Mouse (Mus musculus) hindbrain, postnatal 0 days (tissue): Measurements from ENCODE around the gene Lmntd2. TPM values are rescaled to one million over a fixed set of nuclear protein-coding genes. Genes with fewer than 3 reads are reported as not detected.
A peak's percentile ranks its signal among the peaks of the same experiment; 100 is the strongest.

Experiments
- ATAC-seq: fragments of 200-750 bp; cut with Nextera tagmentation; 2 replicates; pipeline ENCODE4 v1.8.0; 2017; ENCODE audit warnings: mild to moderate bottlenecking, moderate TSS enrichment, moderate library complexity
- DNase-seq: peaks from one replicate; pipeline ENCODE4 v3.0.0-alpha.2; 2015; ENCODE audit warnings: low spot score
- H3K27ac ChIP-seq: fragments of 300-500 bp; sonication (generic); 2 replicates; pipeline ENCODE4 v1.5.1; 2014; ENCODE audit warnings: mild to moderate bottlenecking
- H3K27me3 ChIP-seq: fragments of 300-500 bp; sonication (generic); 2 replicates; pipeline ENCODE4 v1.6.1; 2014; ENCODE audit warnings: low read length, mixed read lengths; ENCODE audit not compliant: insufficient read depth
- H3K36me3 ChIP-seq: fragments of 300-500 bp; sonication (generic); 2 replicates; pipeline ENCODE4 v1.6.1; 2014; ENCODE audit warnings: low read length, mixed read lengths; ENCODE audit not compliant: insufficient read depth
- H3K4me1 ChIP-seq: fragments of 300-500 bp; sonication (generic); 2 replicates; pipeline ENCODE4 v1.6.1; 2014; ENCODE audit warnings: antibody characterized with exemption, low read length, mixed read lengths; ENCODE audit not compliant: insufficient read depth
- H3K4me2 ChIP-seq: fragments of 300-500 bp; sonication (generic); 2 replicates; pipeline ENCODE4 v1.6.1; 2014; ENCODE audit warnings: low read depth, mild to moderate bottlenecking, low read length, moderate library complexity, mixed read lengths
- H3K4me3 ChIP-seq: fragments of 300-500 bp; sonication (generic); 2 replicates; pipeline ENCODE4 v1.5.1; 2014; ENCODE audit warnings: low read length
- H3K9ac ChIP-seq: fragments of 300-500 bp; sonication (generic); replicated peaks from 2 replicates; pipeline ENCODE4 v1.6.1; 2014; ENCODE audit warnings: mild to moderate bottlenecking, low read length, moderate library complexity, mixed read lengths
- H3K9me3 ChIP-seq: fragments of 300-500 bp; sonication (generic); 2 replicates; pipeline ENCODE4 v1.6.1; 2016; ENCODE audit warnings: low read length, mixed read lengths
- CTCF ChIP-seq: IDR thresholded peaks from 2 replicates; pipeline ENCODE4 v1.5.1; 2016; ENCODE audit warnings: antibody characterized with exemption, control low read depth, low read depth
- WGBS: fragments of 180-500 bp; shearing (Covaris S2); extraction: QIAGEN DNeasy Blood & Tissue Kit; methylation state at CpG from one replicate; pipeline ENCODE4 v1.1.7; 2014; 5-methylcytosine and 5-hydroxymethylcytosine counted together
- microRNA counts: library from miRNA; unstranded; fragments of <30 nt; microRNA quantifications from one replicate; lab custom pipeline; 2015
- microRNA-seq, 2 experiments: library from miRNA; unstranded; fragments of <30 nt; microRNA quantifications; one replicate each; pipeline ENCODE4; 2016
- polyA plus RNA-seq: library from polyadenylated mRNA; unstranded; fragments of >200 nt; fragmentation: Nextera tagmentation; extraction: Ambion mirVana; gene quantifications from 2 replicates; pipeline ENCODE4 v1.2.1, GENCODE M21; 2015
- total RNA-seq: library from RNA; depleted of rRNA; stranded (reverse); fragments of >200 nt; gene quantifications from 2 replicates; pipeline ENCODE4 v1.2.3, GENCODE M21; 2014; rRNA removed

Gene Lmntd2
- total and polyA plus RNA-seq, 2 experiments from 2014 or later: 0.29 TPM; not detected in 1

- Histone ChIP-seq H3K27me3 (no peaks in the 10 kb centered on the region), H3K4me2 (peak overlapping the region; percentile 55), H3K36me3 (peaks cover 4% of the 10 kb centered on the region; the same call in 1 of the 2 replicates), H3K9me3 (no peaks in the 10 kb centered on the region), H3K9ac (peak overlapping the region; percentile 52), H3K4me3 (peak overlapping the region; percentile 35), H3K4me1 (peaks cover 13% of the 10 kb centered on the region), H3K27ac (peak overlapping the region; percentile 7; the same call in 1 of the 2 replicates)
- WGBS: 8% methylated on average over 22 of the region's 22 CpGs
- TF ChIP-seq CTCF: no peak
- DNase-seq: peak; percentile 21
- ATAC-seq: no peak
Measured at GRCm38 (mm10) chr7:141168518-141168953, 45.3 kb downstream of the Lmntd2 start.

- no peaks in the 10 kb centered on the region for H3K27me3 ChIP-seq
- peak overlapping the region; percentile 55 for H3K4me2 ChIP-seq
- peak overlapping the region; percentile 35 for H3K4me3 ChIP-seq
- DNase-seq: peak; percentile 34
- no peak for ATAC-seq
- no peak for TF ChIP-seq CTCF
- H3K4me1 ChIP-seq: peaks cover 13% of the 10 kb centered on the region
- H3K27ac ChIP-seq: peak overlapping the region; percentile 7; the same call in 1 of the 2 replicates
- H3K9ac ChIP-seq: peak overlapping the region; percentile 52
- no peaks in the 10 kb centered on the region for H3K9me3 ChIP-seq
- WGBS: 24% methylated on average over 7 of the region's 7 CpGs
- peaks cover 4% of the 10 kb centered on the region; the same call in 1 of the 2 replicates for H3K36me3 ChIP-seq
Measured at GRCm38 (mm10) chr7:141167901-141168517, 45.9 kb downstream of the Lmntd2 start.

GRCm38 (mm10) chr7:141164850-141165249 is 49.0 kb downstream of the Lmntd2 start:
- 88% methylated on average over 6 of the region's 6 CpGs for WGBS
- ATAC-seq: no peak
- H3K27ac ChIP-seq: no peak overlapping the region
- peaks cover 25% of the 10 kb centered on the region for H3K36me3 ChIP-seq
- no peak for TF ChIP-seq CTCF
- no peaks in the 10 kb centered on the region for H3K9me3 ChIP-seq
- no peak for DNase-seq
- H3K4me1 ChIP-seq: peaks cover 13% of the 10 kb centered on the region
- H3K4me3 ChIP-seq: no peak overlapping the region
- H3K4me2 ChIP-seq: no peak overlapping the region
- H3K27me3 ChIP-seq: no peaks in the 10 kb centered on the region
- no peak overlapping the region for H3K9ac ChIP-seq

- no peak overlapping the region for H3K9ac ChIP-seq
- H3K27me3 ChIP-seq: no peaks in the 10 kb centered on the region
- H3K4me1 ChIP-seq: peaks cover 13% of the 10 kb centered on the region
- no peak for DNase-seq
- H3K27ac ChIP-seq: no peak overlapping the region
- H3K4me3 ChIP-seq: no peak overlapping the region
- TF ChIP-seq CTCF: no peak
- no peak for ATAC-seq
- WGBS: 90% methylated on average over 7 of the region's 7 CpGs
- no peaks in the 10 kb centered on the region for H3K9me3 ChIP-seq
- H3K36me3 ChIP-seq: peaks cover 27% of the 10 kb centered on the region
- no peak overlapping the region for H3K4me2 ChIP-seq
Measured at GRCm38 (mm10) chr7:141164397-141164796, 49.5 kb downstream of the Lmntd2 start.

MicroRNAs encoded within 50 kb of the gene (microRNA counts, 519-probe panel; counts per million panel counts)
- 3,225 counts per million, percentile 53 among the panel's probes with 10 or more counts for microRNA mmu-miR-210 (lab: Ali Mortazavi, UCI)

Small RNA genes lying within 50 kb of the gene (microRNA-seq; reads per million reads assigned to microRNA genes)
- gene Mir210: 491 to 596 reads per million in 2 experiments

Other genes starting within 250 kb of the Lmntd2 start
- 16.5 and 39.5 TPM in 2 replicates for gene Ifitm1, start 246.9 kb downstream of the Lmntd2 start, total RNA-seq
- 22.4 and 24.0 TPM in 2 replicates for gene Ifitm1, start 246.9 kb downstream of the Lmntd2 start, polyA plus RNA-seq
- 29.3 and 41.7 TPM in 2 replicates for gene Ifitm3, start 203.3 kb downstream of the Lmntd2 start, total RNA-seq
- 92.8 and 93.3 TPM in 2 replicates for gene Ifitm3, start 203.3 kb downstream of the Lmntd2 start, polyA plus RNA-seq
- gene Ifitm6, start 196.2 kb downstream of the Lmntd2 start, total RNA-seq: 0.37 and 0.50 TPM in 2 replicates
- 0.67 and 0.69 TPM in 2 replicates for gene Ifitm6, start 196.2 kb downstream of the Lmntd2 start, polyA plus RNA-seq
- not detected in 2 replicates for gene Gm17387, start 184.9 kb downstream of the Lmntd2 start, total RNA-seq
- not detected in 2 replicates for gene Gm17387, start 184.9 kb downstream of the Lmntd2 start, polyA plus RNA-seq
- 115 and 124 TPM in 2 replicates for gene B4galnt4, start 153.0 kb downstream of the Lmntd2 start, total RNA-seq
- 41.8 and 46.2 TPM in 2 replicates for gene B4galnt4, start 153.0 kb downstream of the Lmntd2 start, polyA plus RNA-seq
- gene Pkp3, start 135.9 kb downstream of the Lmntd2 start, total RNA-seq: 0.58 TPM in 1 of 2 replicates, not detected in the other
- 0.29 TPM in 1 of 2 replicates, not detected in the other for gene Pkp3, start 135.9 kb downstream of the Lmntd2 start, polyA plus RNA-seq
- 1.2 and 19.5 TPM in 2 replicates for gene Sigirr, start 113.5 kb downstream of the Lmntd2 start, total RNA-seq
- gene Sigirr, start 113.5 kb downstream of the Lmntd2 start, polyA plus RNA-seq: 2.4 and 2.6 TPM in 2 replicates
- 0.25 and 2.1 TPM in 2 replicates for gene Ano9, start 96.3 kb downstream of the Lmntd2 start, total RNA-seq
- gene Ano9, start 96.3 kb downstream of the Lmntd2 start, polyA plus RNA-seq: 0.45 and 0.66 TPM in 2 replicates
- gene Ptdss2, start 91.7 kb downstream of the Lmntd2 start, total RNA-seq: 13.6 and 25.6 TPM in 2 replicates
- gene Ptdss2, start 91.7 kb downstream of the Lmntd2 start, polyA plus RNA-seq: 96.1 and 96.8 TPM in 2 replicates
- gene Rnh1, start 41.2 kb downstream of the Lmntd2 start, total RNA-seq: 65.2 and 74.3 TPM in 2 replicates
- gene Rnh1, start 41.2 kb downstream of the Lmntd2 start, polyA plus RNA-seq: 55.3 and 55.7 TPM in 2 replicates
- 115 and 120 TPM in 2 replicates for gene Hras, start 20.1 kb downstream of the Lmntd2 start, total RNA-seq
- gene Hras, start 20.1 kb downstream of the Lmntd2 start, polyA plus RNA-seq: 189 and 204 TPM in 2 replicates
- gene Lrrc56, start 19.9 kb downstream of the Lmntd2 start, total RNA-seq: 9.5 and 19.7 TPM in 2 replicates
- 5.7 and 7.2 TPM in 2 replicates for gene Lrrc56, start 19.9 kb downstream of the Lmntd2 start, polyA plus RNA-seq
- gene Rassf7, start 1.8 kb upstream of the Lmntd2 start, total RNA-seq: 24.5 and 35.7 TPM in 2 replicates
- gene Rassf7, start 1.8 kb upstream of the Lmntd2 start, polyA plus RNA-seq: 19.6 and 23.3 TPM in 2 replicates
- 52.2 and 56.4 TPM in 2 replicates for gene Phrf1, start 14.7 kb upstream of the Lmntd2 start, total RNA-seq
- 35.6 and 38.0 TPM in 2 replicates for gene Phrf1, start 14.7 kb upstream of the Lmntd2 start, polyA plus RNA-seq
- 3.9 and 7.0 TPM in 2 replicates for gene Irf7, start 52.4 kb upstream of the Lmntd2 start, total RNA-seq
- gene Irf7, start 52.4 kb upstream of the Lmntd2 start, polyA plus RNA-seq: 3.3 and 5.5 TPM in 2 replicates
- gene Cdhr5, start 62.7 kb upstream of the Lmntd2 start, total RNA-seq: not detected in 2 replicates
- gene Cdhr5, start 62.7 kb upstream of the Lmntd2 start, polyA plus RNA-seq: 0.23 TPM in 1 of 2 replicates, not detected in the other
- gene Sct, start 65.1 kb upstream of the Lmntd2 start, total RNA-seq: 3.7 TPM in 1 of 2 replicates, not detected in the other
- 7.6 and 9.9 TPM in 2 replicates for gene Sct, start 65.1 kb upstream of the Lmntd2 start, polyA plus RNA-seq
- gene Drd4, start 77.9 kb upstream of the Lmntd2 start, total RNA-seq: 0.54 and 0.94 TPM in 2 replicates
- 0.73 and 0.79 TPM in 2 replicates for gene Drd4, start 77.9 kb upstream of the Lmntd2 start, polyA plus RNA-seq
- gene Deaf1, start 113.6 kb upstream of the Lmntd2 start, total RNA-seq: 218 and 220 TPM in 2 replicates
- 200 and 237 TPM in 2 replicates for gene Deaf1, start 113.6 kb upstream of the Lmntd2 start, polyA plus RNA-seq
- 31.6 and 36.4 TPM in 2 replicates for gene Tmem80, start 113.7 kb upstream of the Lmntd2 start, total RNA-seq
- 42.0 and 44.9 TPM in 2 replicates for gene Tmem80, start 113.7 kb upstream of the Lmntd2 start, polyA plus RNA-seq
- gene Eps8l2, start 124.8 kb upstream of the Lmntd2 start, total RNA-seq: 1.6 and 3.9 TPM in 2 replicates
- gene Eps8l2, start 124.8 kb upstream of the Lmntd2 start, polyA plus RNA-seq: 1.5 and 2.4 TPM in 2 replicates
- 156 and 200 TPM in 2 replicates for gene Taldo1, start 178.1 kb upstream of the Lmntd2 start, total RNA-seq
- 252 and 258 TPM in 2 replicates for gene Taldo1, start 178.1 kb upstream of the Lmntd2 start, polyA plus RNA-seq
- 61.2 and 74.4 TPM in 2 replicates for gene Gatd1, start 200.1 kb upstream of the Lmntd2 start, total RNA-seq
- 46.9 and 49.4 TPM in 2 replicates for gene Gatd1, start 200.1 kb upstream of the Lmntd2 start, polyA plus RNA-seq
- gene Cend1, start 215.4 kb upstream of the Lmntd2 start, total RNA-seq: 208 and 246 TPM in 2 replicates
- 219 and 255 TPM in 2 replicates for gene Cend1, start 215.4 kb upstream of the Lmntd2 start, polyA plus RNA-seq
- 126 and 138 TPM in 2 replicates for gene Slc25a22, start 223.8 kb upstream of the Lmntd2 start, total RNA-seq
- 79.9 and 87.3 TPM in 2 replicates for gene Slc25a22, start 223.8 kb upstream of the Lmntd2 start, polyA plus RNA-seq
- gene Pidd1, start 229.9 kb upstream of the Lmntd2 start, total RNA-seq: 3.6 and 4.6 TPM in 2 replicates
- 2.4 and 2.5 TPM in 2 replicates for gene Pidd1, start 229.9 kb upstream of the Lmntd2 start, polyA plus RNA-seq
- gene Rplp2, start 233.3 kb upstream of the Lmntd2 start, total RNA-seq: 179 and 249 TPM in 2 replicates
- 839 and 863 TPM in 2 replicates for gene Rplp2, start 233.3 kb upstream of the Lmntd2 start, polyA plus RNA-seq
- gene Pnpla2, start 241.1 kb upstream of the Lmntd2 start, total RNA-seq: 8.5 and 10.0 TPM in 2 replicates
- gene Pnpla2, start 241.1 kb upstream of the Lmntd2 start, polyA plus RNA-seq: 20.0 and 22.4 TPM in 2 replicates
- gene Cracr2b, start 247.0 kb upstream of the Lmntd2 start, total RNA-seq: 2.1 and 5.0 TPM in 2 replicates
- 6.7 and 9.1 TPM in 2 replicates for gene Cracr2b, start 247.0 kb upstream of the Lmntd2 start, polyA plus RNA-seq